Mouse (Mus musculus) ovary, postnatal 10 days (tissue): ENCODE results near the gene Col19a1.
"Not testable (repeated sequence)": the region's sequence is repeated elsewhere in the genome, so short reads cannot be mapped to it uniquely, and the experiment has no call there.

Experiments
- DNase-seq: peaks from one replicate; pipeline ENCODE4 v3.0.0; 2022; ENCODE audit warnings: low spot score

Col19a1 gene

GRCm38 (mm10) chr1:24587141-24587541 lies at the start of gene Col19a1:
Gene Col19a1 (minus strand): TSS chr1:24587472.
- no peak for DNase-seq

GRCm38 (mm10) chr1:24633553-24634132 lies 46.4 kb upstream of the Col19a1 start:
- no peak for DNase-seq

DNA sequence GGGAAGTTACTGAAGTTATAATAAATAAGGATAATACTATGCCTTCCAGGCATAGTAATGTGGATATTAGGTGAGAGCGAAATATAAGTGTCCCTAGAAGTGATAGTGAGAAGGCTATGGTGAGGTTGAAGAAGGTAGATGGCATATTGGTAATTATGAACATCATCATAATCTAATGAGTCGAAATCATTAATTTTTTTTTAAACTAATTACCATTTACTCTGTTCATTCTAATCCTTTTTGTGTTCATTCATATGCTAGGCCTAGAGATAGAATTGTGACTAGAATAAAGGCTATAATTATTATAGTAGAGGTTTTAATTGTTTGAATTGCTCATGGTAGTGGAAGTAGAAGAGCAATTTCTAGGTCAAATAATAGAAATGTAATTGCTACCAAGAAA lies 25.3 kb upstream of the Col19a1 start:
- not testable (repeated sequence) for DNase-seq

DNA sequence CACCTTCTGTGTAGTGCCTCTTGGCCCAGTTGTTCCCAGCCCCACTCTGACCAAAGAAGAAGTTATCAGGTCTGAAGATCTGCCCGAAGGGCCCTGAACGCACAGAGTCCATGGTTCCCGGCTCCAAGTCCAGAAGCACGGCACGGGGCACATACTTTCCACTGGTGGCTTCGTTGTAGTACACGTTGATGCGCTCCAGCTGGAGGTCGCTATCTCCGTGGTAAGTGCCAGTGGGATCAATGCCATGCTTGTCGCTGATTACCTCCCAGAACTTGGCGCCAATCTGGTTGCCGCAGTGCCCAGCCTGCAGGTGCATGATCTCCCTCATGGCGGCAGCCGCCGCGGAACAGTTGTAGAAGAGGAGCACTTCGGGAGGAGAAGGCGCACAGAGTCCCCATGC lies 7.8 kb upstream of the Col19a1 start:
- DNase-seq, result no peak

DNA sequence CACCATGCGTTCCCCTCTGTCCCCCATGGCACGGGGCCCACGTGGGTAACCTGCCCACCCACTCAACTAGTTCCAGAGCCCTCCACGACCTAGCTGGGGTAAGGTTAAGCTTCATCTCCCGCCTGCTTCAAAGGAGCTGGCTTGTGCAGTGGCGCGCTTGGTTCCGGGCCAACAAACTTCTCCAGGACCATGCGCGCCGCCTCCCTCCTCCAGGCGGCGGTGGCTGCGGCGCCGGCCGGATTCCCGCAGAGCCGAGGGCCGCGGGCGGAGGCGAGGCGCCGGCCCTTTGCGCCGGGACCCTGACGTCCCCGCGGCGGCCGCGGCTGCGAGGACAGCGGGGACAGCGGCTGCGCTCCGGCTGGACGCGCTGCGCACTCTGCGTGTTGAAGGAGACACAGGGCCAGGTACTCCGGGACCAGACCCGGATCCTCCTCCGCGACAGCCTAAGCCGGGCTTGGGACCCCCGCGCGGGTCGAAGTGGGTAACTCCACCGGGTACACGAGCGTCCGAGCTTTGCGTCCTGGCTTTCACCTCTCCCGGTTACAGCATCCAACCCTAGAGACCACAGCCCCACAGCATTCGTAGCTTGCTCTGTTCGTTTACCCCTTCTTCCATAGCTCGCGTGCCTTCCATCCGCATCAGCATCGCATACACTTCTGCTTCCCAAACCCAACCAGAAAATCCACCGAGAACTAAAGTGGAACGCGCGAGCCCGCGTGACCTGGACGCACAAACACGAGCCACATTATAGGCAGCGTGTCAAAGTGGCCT lies 717 bp downstream of the Col19a1 start:
- DNase-seq, result peak; percentile 12

DNA sequence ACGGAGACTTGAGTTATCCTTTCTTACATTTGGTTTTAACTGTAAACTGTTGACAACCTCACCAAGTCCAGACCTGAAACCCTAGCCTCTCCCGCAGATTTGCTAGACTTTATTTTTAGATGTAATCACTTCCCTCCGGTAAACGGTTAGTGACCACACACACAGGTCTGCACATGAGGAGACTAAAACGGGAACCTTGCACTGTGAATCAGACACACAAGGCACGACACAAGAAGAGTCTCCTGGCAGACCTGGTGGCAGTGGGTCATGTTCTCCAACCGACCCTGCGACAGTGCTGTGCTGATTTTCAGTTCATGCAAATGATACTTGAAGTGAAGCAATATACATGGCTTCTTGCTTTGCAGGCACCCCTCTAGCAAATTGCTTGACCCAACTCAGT lies 14.7 kb downstream of the Col19a1 start:
- DNase-seq, result no peak

- DNase-seq, result no peak
Observed at GRCm38 (mm10) chr1:24564113-24564512, 23.2 kb downstream of the Col19a1 start.

DNA sequence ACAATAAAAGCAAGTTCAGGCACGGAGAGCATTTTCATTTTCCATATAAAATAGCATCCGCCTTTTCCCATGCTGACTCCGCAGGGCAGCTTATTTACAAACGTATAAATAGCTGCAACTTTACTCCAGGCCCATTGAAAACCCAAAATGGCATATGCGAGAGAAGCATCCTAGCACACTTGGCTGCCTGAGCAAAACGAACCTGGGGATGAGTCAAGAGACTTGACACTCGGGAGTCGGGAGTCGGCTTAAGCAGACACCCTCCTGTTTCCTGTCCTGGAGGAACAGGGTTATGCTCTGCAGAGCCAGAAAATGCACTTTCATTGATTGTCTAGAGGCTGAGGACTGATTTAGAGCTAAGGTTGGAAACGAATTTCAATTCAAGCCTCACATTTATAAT lies 29.3 kb downstream of the Col19a1 start:
- DNase-seq, result no peak

GRCm38 (mm10) chr1:24553462-24553861 lies 33.8 kb downstream of the Col19a1 start:
- DNase-seq, result no peak

GRCm38 (mm10) chr1:24550560-24551280 lies 36.6 kb downstream of the Col19a1 start:
- DNase-seq, result no peak

- no peak for DNase-seq
Observed at GRCm38 (mm10) chr1:24550031-24550430, 37.2 kb downstream of the Col19a1 start.

GRCm38 (mm10) chr1:24549050-24549449 lies 38.2 kb downstream of the Col19a1 start:
- no peak for DNase-seq

DNA sequence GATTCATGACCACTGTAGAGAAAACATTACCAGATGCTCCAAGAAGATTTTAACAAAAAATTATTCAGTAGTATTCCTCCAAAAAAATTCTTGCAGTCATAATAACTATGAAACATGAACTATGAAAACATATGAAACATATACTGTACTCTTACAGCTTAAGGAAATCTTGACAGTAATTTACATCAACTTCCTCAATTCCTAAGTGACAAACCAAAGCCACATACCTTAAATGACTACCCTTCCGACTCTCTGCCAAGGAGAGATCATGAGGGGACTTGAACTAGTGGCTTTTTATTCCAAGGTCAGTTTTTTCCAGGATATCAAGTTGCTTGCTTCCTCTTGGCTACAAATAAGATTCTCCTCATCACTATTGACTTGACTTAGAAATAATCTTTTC lies 39.7 kb downstream of the Col19a1 start:
- no peak for DNase-seq

DNA sequence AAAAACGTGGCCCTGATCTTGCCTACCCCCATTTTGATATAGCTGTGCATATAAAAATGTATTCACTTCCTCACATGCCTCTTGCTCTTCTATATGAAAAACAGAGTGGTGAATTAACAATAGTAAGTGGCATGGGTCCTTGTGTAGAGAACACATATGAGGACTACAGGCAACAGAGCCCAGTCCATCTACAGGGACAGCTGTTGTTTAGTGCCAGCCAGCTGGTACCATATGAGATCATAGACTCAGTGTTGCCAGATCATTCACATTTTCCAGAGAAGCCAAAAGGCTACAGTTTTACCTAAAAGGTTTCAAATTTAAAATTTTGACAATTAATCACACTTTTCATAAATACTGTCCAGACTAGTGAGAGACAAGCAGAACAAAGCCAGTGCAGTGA lies 47.4 kb downstream of the Col19a1 start:
- DNase-seq, result no peak

DNA sequence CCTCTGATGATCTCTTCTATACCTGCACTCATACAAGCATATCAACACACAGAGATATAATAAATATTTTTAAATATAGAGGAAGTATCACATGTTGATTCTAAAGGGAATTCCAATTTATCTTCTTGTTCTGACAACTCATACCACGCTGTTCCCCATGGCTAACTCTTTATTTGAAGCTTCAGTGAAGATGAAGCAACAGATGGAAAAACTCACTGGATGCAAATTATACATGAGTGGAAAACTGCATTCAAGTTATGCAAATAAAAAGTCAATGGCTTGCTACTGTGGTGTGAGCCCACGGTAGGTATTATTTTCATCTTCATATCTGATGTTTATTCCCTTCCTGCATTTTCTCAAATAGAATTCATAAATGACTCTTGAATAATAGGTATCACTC lies 60.1 kb downstream of the Col19a1 start:
- DNase-seq, result no peak

GRCm38 (mm10) chr1:24517462-24517861 lies 69.8 kb downstream of the Col19a1 start:
- DNase-seq, result no peak

- no peak for DNase-seq
Observed at GRCm38 (mm10) chr1:24515341-24515740, 71.9 kb downstream of the Col19a1 start.

GRCm38 (mm10) chr1:24511536-24511935 lies 75.7 kb downstream of the Col19a1 start:
- DNase-seq, result no peak

DNA sequence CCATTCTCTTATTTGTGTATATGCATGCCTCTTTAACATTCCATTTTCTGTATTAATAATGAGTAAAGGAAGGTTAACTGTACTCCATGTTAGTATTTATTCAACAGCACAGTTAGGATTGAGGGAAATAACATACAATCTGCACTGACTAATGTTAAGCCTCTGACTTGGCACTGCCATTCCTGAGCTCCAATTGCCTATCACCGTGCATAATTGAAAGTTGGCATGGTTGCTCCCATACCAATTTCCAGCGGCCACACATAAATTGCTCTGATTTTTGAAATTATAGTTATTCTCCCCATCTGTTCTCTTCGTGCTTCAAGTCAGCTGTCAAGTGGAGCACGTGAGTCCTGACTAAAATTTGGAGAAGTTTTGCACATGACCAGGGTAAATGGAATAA lies 91.9 kb downstream of the Col19a1 start:
- DNase-seq, result no peak

DNA sequence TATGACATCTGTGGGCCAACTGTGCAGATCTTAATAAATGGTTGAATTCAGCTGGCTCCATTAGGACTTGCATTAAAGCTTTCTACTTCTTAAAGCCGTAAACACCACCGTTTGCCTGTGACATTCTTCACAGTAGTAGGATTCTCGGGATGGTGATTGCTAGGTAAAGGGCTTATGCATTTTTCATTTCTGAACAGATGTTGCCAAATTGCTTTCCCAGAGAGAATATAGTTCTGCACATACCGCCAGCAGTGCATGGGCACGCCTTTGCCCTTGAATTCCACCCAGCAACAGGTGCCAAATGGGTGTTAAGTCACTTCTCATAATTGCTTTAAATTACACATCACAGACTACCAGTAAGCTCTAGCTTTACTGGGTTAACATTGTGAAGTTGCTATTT lies 103.1 kb downstream of the Col19a1 start:
- no peak for DNase-seq

GRCm38 (mm10) chr1:24471096-24471710 lies 116.1 kb downstream of the Col19a1 start:
- DNase-seq, result no peak

DNA sequence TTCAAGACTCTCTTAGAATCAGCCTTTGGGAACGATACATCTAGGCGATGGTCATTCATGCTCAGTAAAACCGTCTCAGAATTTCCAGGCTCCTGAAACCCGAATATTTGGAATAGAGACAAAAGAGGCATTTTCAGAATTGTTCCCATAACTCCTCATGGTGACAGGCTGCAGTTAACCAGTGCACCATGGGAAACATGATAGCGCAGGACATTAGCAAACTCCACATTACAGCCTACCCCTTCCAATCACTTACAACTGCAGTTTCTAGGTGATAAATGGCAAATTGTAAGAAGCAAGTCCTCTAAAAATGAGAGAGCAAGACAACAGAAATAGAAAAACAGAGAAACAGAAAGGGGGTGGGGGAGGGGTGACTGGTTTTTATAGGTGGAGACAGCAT lies 116.6 kb downstream of the Col19a1 start:
- DNase-seq, result no peak
